Mouse (Mus musculus): ENCODE data around the gene Mrps18b. TPM values are rescaled to one million over a fixed set of nuclear protein-coding genes. Genes with fewer than 3 reads are reported as not detected.
"Not testable (repeated sequence)": the region's sequence is repeated elsewhere in the genome, so short reads cannot be mapped to it uniquely, and the experiment has no call there.

The Mrps18b gene
- 84.5 and 89.1 TPM in 2 replicates for polyA plus RNA-seq (2014; fragmentation: Nextera tagmentation; extraction: Ambion mirVana)

- H3K36me3 ChIP-seq (ENCODE audit: insufficient read depth), result peaks cover 39% of the 10 kb centered on the region
- under 1% methylated on average over 83 of the region's 83 CpGs for WGBS
- TF ChIP-seq CTCF (IDR thresholded peaks at IDR 0.05; ENCODE audit: low read depth), result peak; percentile 78
These were observed at the start of gene Mrps18b, which contains the start of gene Ppp1r10 for GRCm38 (mm10) chr17:35916297-35917142. Gene Mrps18b (minus strand): TSS chr17:35916389. Gene Ppp1r10 (plus strand): TSS chr17:35916434.

GRCm38 (mm10) chr17:35963279-35963678 is 47.1 kb upstream of the Mrps18b start:
- no peak overlapping the region for H3K9ac ChIP-seq
- H3K9me3 ChIP-seq (ENCODE audit: low read depth, low read length), result no peaks in the 10 kb centered on the region
- H3K27me3 ChIP-seq (ENCODE audit: insufficient read depth, low read length), result no peaks in the 10 kb centered on the region
- H3K4me1 ChIP-seq (ENCODE audit: insufficient read depth), result no peaks in the 10 kb centered on the region; the same call in 1 of the 2 replicates
- 91% methylated on average over 10 of the region's 10 CpGs for WGBS
- ATAC-seq (ENCODE audit: insufficient read depth) (no peak), DNase-seq (no peak)
- H3K4me2 ChIP-seq, result no peak overlapping the region
- H3K4me3 ChIP-seq (ENCODE audit: low read depth, low read length), result no peak overlapping the region
- no peak for TF ChIP-seq CTCF (IDR thresholded peaks at IDR 0.05; ENCODE audit: low read depth)
- peaks cover 77% of the 10 kb centered on the region for H3K36me3 ChIP-seq (ENCODE audit: insufficient read depth)
- H3K27ac ChIP-seq (ENCODE audit: low read depth), result no peak overlapping the region

More at GRCm38 (mm10) chr17:35916297-35917142, at the start of gene Mrps18b, which contains the start of gene Ppp1r10:
- Histone ChIP-seq H3K9ac (peak within 1 kb of the TSS; percentile 96), H3K27me3 (ENCODE audit: insufficient read depth, low read length) (no peaks in the 10 kb centered on the region), H3K4me3 (ENCODE audit: low read depth, low read length) (peak within 1 kb of the TSS; percentile 79), H3K4me2 (peak within 1 kb of the TSS; percentile 100), H3K4me1 (ENCODE audit: insufficient read depth) (peaks cover 11% of the 10 kb centered on the region), H3K9me3 (ENCODE audit: low read depth, low read length) (no peaks in the 10 kb centered on the region), H3K27ac (ENCODE audit: low read depth) (peak within 1 kb of the TSS; percentile 99)
- peak; percentile 95 for ATAC-seq (ENCODE audit: insufficient read depth)
- peak; percentile 100 for DNase-seq

GRCm38 (mm10) chr17:35958533-35959223 is 42.5 kb upstream of the Mrps18b start:
- WGBS, result 97% methylated on average over 15 of the region's 15 CpGs
- Histone ChIP-seq H3K4me1 (ENCODE audit: insufficient read depth) (no peaks in the 10 kb centered on the region), H3K27me3 (ENCODE audit: insufficient read depth, low read length) (no peaks in the 10 kb centered on the region), H3K9me3 (ENCODE audit: low read depth, low read length) (no peaks in the 10 kb centered on the region), H3K9ac (no peak overlapping the region), H3K27ac (ENCODE audit: low read depth) (no peak overlapping the region), H3K4me3 (ENCODE audit: low read depth, low read length) (no peak overlapping the region), H3K4me2 (no peak overlapping the region), H3K36me3 (ENCODE audit: insufficient read depth) (peaks cover 82% of the 10 kb centered on the region)
- ATAC-seq (ENCODE audit: insufficient read depth) (no peak), DNase-seq (no peak)
- TF ChIP-seq CTCF (IDR thresholded peaks at IDR 0.05; ENCODE audit: low read depth), result no peak

- Histone ChIP-seq H3K4me2 (no peak overlapping the region), H3K27ac (ENCODE audit: low read depth) (no peak overlapping the region), H3K4me3 (ENCODE audit: low read depth, low read length) (no peak overlapping the region), H3K27me3 (ENCODE audit: insufficient read depth, low read length) (no peaks in the 10 kb centered on the region), H3K9ac (no peak overlapping the region), H3K4me1 (ENCODE audit: insufficient read depth) (no peaks in the 10 kb centered on the region), H3K36me3 (ENCODE audit: insufficient read depth) (peaks cover 44% of the 10 kb centered on the region), H3K9me3 (ENCODE audit: low read depth, low read length) (no peaks in the 10 kb centered on the region)
- no peak for TF ChIP-seq CTCF (IDR thresholded peaks at IDR 0.05; ENCODE audit: low read depth)
- 76% methylated on average over 8 of the region's 8 CpGs for WGBS
- DNase-seq (no peak), ATAC-seq (ENCODE audit: insufficient read depth) (no peak)
These were observed 38.5 kb upstream of the Mrps18b start for GRCm38 (mm10) chr17:35954665-35955064.

- not testable (repeated sequence) for H3K27me3 ChIP-seq (ENCODE audit: insufficient read depth, low read length); H3K27ac ChIP-seq (ENCODE audit: low read depth); H3K4me2 ChIP-seq; H3K9ac ChIP-seq; ATAC-seq (ENCODE audit: insufficient read depth); H3K4me1 ChIP-seq (ENCODE audit: insufficient read depth); DNase-seq; H3K9me3 ChIP-seq (ENCODE audit: low read depth, low read length); H3K4me3 ChIP-seq (ENCODE audit: low read depth, low read length)
- WGBS, result 53% methylated on average over 2 of the region's 3 CpGs
- H3K36me3 ChIP-seq (ENCODE audit: insufficient read depth), result peaks cover 23% of the 10 kb centered on the region
These were observed 36.4 kb upstream of the Mrps18b start for GRCm38 (mm10) chr17:35952559-35952958.

- H3K27ac ChIP-seq (ENCODE audit: low read depth); DNase-seq; H3K4me3 ChIP-seq (ENCODE audit: low read depth, low read length): not testable (repeated sequence)
These were observed 34.8 kb upstream of the Mrps18b start for GRCm38 (mm10) chr17:35950946-35951345.

GRCm38 (mm10) chr17:35939941-35940340 is 23.8 kb upstream of the Mrps18b start:
- H3K4me1 ChIP-seq (ENCODE audit: insufficient read depth), result no peaks in the 10 kb centered on the region
- WGBS, result 67% methylated on average over 1 of the region's 1 CpGs
- H3K4me2 ChIP-seq, result no peak overlapping the region
- DNase-seq (no peak), ATAC-seq (ENCODE audit: insufficient read depth) (no peak)
- H3K36me3 ChIP-seq (ENCODE audit: insufficient read depth), result no peaks in the 10 kb centered on the region
- no peaks in the 10 kb centered on the region for H3K27me3 ChIP-seq (ENCODE audit: insufficient read depth, low read length)
- no peak overlapping the region for H3K27ac ChIP-seq (ENCODE audit: low read depth)
- H3K4me3 ChIP-seq (ENCODE audit: low read depth, low read length), result no peak overlapping the region
- H3K9ac ChIP-seq, result no peak overlapping the region
- no peak for TF ChIP-seq CTCF (IDR thresholded peaks at IDR 0.05; ENCODE audit: low read depth)
- H3K9me3 ChIP-seq (ENCODE audit: low read depth, low read length), result no peaks in the 10 kb centered on the region

More at GRCm38 (mm10) chr17:35950946-35951345, 34.8 kb upstream of the Mrps18b start:
- H3K9me3 ChIP-seq (ENCODE audit: low read depth, low read length); ATAC-seq (ENCODE audit: insufficient read depth); H3K9ac ChIP-seq; H3K36me3 ChIP-seq (ENCODE audit: insufficient read depth); H3K4me1 ChIP-seq (ENCODE audit: insufficient read depth); H3K27me3 ChIP-seq (ENCODE audit: insufficient read depth, low read length); H3K4me2 ChIP-seq: not testable (repeated sequence)

All from lung, embryonic 14.5 days (tissue).